Mouse (Mus musculus) adipose tissue, adult 10 weeks (tissue): ENCODE measurements around the gene Olfr1225. TPM values are rescaled to one million over a fixed set of nuclear protein-coding genes. Genes with fewer than 3 reads are reported as not detected.

Source experiments
- polyA plus RNA-seq: library from polyadenylated mRNA; stranded (reverse); fragments of 350-450 nt; fragmentation: Illumina TruSeq; extraction: RNeasy Lipid Tissue Mini Kit (QIAGEN cat#74804); gene quantifications from one replicate; pipeline ENCODE4 v1.2.3, GENCODE M21; 2014; ENCODE audit warnings: low read depth, low replicate concordance

Gene Olfr1225
- not detected for polyA plus RNA-seq

GRCm38 (mm10) chr2:89174569-89174968 lies at the start of gene Olfr1225:
TSS of gene Olfr1225 (minus strand) at chr2:89174669.

GRCm38 (mm10) chr2:89199948-89200347 lies 25.5 kb upstream of the Olfr1225 start, which contains the start of gene Olfr1226:
TSS of gene Olfr1226 (minus strand) at chr2:89200048.

GRCm38 (mm10) chr2:89163991-89164390 lies 10.5 kb downstream of the Olfr1225 start, which contains the start of gene Olfr1224-ps1:
TSS of gene Olfr1224-ps1 (minus strand) at chr2:89164091.

GRCm38 (mm10) chr2:89151460-89151859 lies 23.0 kb downstream of the Olfr1225 start, which contains the start of gene Olfr1223:
TSS of gene Olfr1223 (minus strand) at chr2:89151560.

GRCm38 (mm10) chr2:89132954-89133353 lies 41.5 kb downstream of the Olfr1225 start, which contains the start of gene Olfr1222:
TSS of gene Olfr1222 (minus strand) at chr2:89133054.

Other genes starting within 250 kb of the Olfr1225 start
- gene Olfr1211, start 236.6 kb downstream of the Olfr1225 start, polyA plus RNA-seq, result not detected
- gene Olfr1212, start 220.7 kb downstream of the Olfr1225 start, polyA plus RNA-seq, result not detected
- not detected for gene Gm13762, start 194.4 kb downstream of the Olfr1225 start, polyA plus RNA-seq
- gene Olfr1214, start 182.0 kb downstream of the Olfr1225 start, polyA plus RNA-seq, result not detected
- gene Olfr1215, start 167.7 kb downstream of the Olfr1225 start, polyA plus RNA-seq, result not detected
- gene Olfr1216, start 156.3 kb downstream of the Olfr1225 start, polyA plus RNA-seq, result not detected
- not detected for gene Olfr1217, start 142.6 kb downstream of the Olfr1225 start, polyA plus RNA-seq
- not detected for gene Olfr1218, start 113.5 kb downstream of the Olfr1225 start, polyA plus RNA-seq
- gene Olfr1219, start 91.2 kb downstream of the Olfr1225 start, polyA plus RNA-seq, result not detected
- not detected for gene Olfr1220, start 67.8 kb downstream of the Olfr1225 start, polyA plus RNA-seq
- not detected for gene Olfr1221, start 57.4 kb downstream of the Olfr1225 start, polyA plus RNA-seq
- not detected for gene Olfr1222, start 41.6 kb downstream of the Olfr1225 start, polyA plus RNA-seq
- not detected for gene Olfr1223, start 23.1 kb downstream of the Olfr1225 start, polyA plus RNA-seq
- gene Olfr1224-ps1, start 10.6 kb downstream of the Olfr1225 start, polyA plus RNA-seq, result not detected
- not detected for gene Olfr1226, start 25.4 kb upstream of the Olfr1225 start, polyA plus RNA-seq
- gene Olfr1228, start 79.4 kb upstream of the Olfr1225 start, polyA plus RNA-seq, result not detected
- not detected for gene Olfr1229, start 113.3 kb upstream of the Olfr1225 start, polyA plus RNA-seq
- gene Olfr1230, start 122.6 kb upstream of the Olfr1225 start, polyA plus RNA-seq, result not detected
- gene Olfr1231, start 132.4 kb upstream of the Olfr1225 start, polyA plus RNA-seq, result not detected
- not detected for gene Olfr1232, start 155.0 kb upstream of the Olfr1225 start, polyA plus RNA-seq
- gene Olfr1233, start 167.7 kb upstream of the Olfr1225 start, polyA plus RNA-seq, result not detected
- not detected for gene Olfr1234, start 190.2 kb upstream of the Olfr1225 start, polyA plus RNA-seq
- gene Olfr1238, start 235.0 kb upstream of the Olfr1225 start, polyA plus RNA-seq, result not detected
- gene Olfr1239, start 245.7 kb upstream of the Olfr1225 start, polyA plus RNA-seq, result not detected